Mouse (Mus musculus): ENCODE measurements around the gene Trabd2b. TPM values are rescaled to one million over a fixed set of nuclear protein-coding genes. Genes with fewer than 3 reads are reported as not detected.

Trabd2b gene
- polyA plus RNA-seq, 1 experiment from 2014 or later, result 2.0 TPM

DNA sequence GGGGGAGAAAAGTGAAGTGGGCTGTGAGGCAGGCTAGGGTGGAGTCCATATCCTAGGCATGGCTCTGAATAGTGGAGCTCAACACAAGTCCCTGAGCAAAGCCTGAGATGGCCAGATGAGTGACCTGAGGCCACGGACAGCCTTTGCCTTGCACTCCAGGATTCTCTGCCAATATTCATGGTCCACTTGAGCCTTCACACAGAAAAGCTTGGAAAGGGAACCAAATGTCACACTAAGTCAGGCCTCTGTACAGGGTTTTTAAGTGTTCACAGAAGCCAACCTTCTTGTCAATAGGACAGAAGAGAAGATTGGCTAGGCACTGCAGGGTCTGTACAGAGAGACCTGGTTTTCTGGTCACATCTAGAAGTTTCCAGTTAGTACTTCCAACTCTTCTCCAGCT lies 134.7 kb downstream of the Trabd2b start:
- no peaks in the 10 kb centered on the region for H3K4me1 ChIP-seq (ENCODE audit: control insufficient read depth, insufficient read depth, low read length)
- no peak for ATAC-seq (ENCODE audit: insufficient read depth, low FRiP score, low TSS enrichment)
- H3K27me3 ChIP-seq (ENCODE audit: control insufficient read depth, insufficient read depth, low read length), result no peaks in the 10 kb centered on the region
- H3K27ac ChIP-seq (ENCODE audit: low read depth, low read length), result no peak overlapping the region
- H3K9ac ChIP-seq (ENCODE audit: low read length), result no peak overlapping the region
- H3K36me3 ChIP-seq (ENCODE audit: control insufficient read depth, insufficient read depth, low read length), result no peaks in the 10 kb centered on the region
- 82% methylated on average over 1 of the region's 1 CpGs for WGBS
- H3K4me2 ChIP-seq (ENCODE audit: low read depth), result no peak overlapping the region
- DNase-seq (ENCODE audit: low spot score), result no peak
- no peaks in the 10 kb centered on the region for H3K9me3 ChIP-seq (ENCODE audit: control insufficient read depth, low read length)
- no peak overlapping the region for H3K4me3 ChIP-seq (ENCODE audit: low read depth, low read length)

DNA sequence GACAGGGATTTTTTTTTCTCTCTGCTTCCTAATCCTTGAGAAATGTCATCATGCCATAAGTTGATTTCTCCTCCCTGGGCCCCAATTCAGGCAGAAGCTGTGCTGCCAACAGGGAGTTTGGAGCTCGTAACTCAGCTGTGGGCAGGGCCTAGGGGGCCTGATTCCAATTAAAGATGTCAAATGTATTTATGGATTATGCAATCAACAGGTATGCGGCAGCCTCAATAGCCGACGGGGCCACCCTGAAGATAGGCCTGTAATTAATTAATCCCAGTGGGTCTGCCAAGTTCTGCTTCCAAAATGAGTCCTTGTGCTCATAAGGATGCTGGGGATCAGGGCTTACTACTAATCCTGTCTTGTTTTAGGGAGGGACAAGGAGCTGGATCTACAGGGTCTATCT lies 135.6 kb downstream of the Trabd2b start:
- ATAC-seq (ENCODE audit: insufficient read depth, low FRiP score, low TSS enrichment), result no peak
- H3K4me2 ChIP-seq (ENCODE audit: low read depth), result no peak overlapping the region

DNA sequence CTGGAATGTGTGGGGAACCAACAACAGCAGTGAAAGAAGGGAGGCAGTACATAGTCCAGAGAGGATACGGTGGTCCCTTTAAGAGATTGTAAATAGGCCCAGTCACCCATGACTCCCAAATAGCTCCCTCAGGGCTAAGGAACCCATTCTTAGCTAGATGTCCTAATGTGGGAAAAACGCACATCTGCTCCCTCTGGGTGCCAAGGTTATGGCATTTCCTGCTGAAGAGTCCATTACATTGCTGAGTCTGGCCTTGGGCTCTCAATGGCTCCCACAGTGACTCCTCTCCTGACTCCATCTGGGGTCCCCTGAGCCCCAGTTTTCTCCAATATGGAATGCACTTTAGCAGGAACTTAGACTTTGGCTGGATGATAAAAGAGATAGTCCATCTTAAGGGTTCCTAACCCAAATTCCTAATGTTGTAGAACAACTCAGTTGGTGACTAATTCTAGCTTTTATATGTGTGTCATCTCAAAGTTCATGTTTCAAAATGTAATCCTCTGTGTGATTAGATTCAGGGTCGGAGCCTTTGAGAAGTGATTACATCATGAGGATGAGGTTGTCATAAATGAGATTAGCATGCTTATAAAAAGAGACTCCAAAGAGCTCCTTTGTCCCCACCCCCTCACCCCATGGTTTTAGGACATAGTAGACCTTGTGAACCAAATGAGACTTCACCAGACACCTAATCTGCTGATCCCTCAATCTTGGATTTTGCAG lies 139.1 kb downstream of the Trabd2b start:
- Histone ChIP-seq H3K27me3 (ENCODE audit: control insufficient read depth, insufficient read depth, low read length) (no peaks in the 10 kb centered on the region), H3K9me3 (ENCODE audit: control insufficient read depth, low read length) (no peaks in the 10 kb centered on the region), H3K4me3 (ENCODE audit: low read depth, low read length) (no peak overlapping the region), H3K9ac (ENCODE audit: low read length) (no peak overlapping the region), H3K4me2 (ENCODE audit: low read depth) (no peak overlapping the region), H3K36me3 (ENCODE audit: control insufficient read depth, insufficient read depth, low read length) (no peaks in the 10 kb centered on the region), H3K4me1 (ENCODE audit: control insufficient read depth, insufficient read depth, low read length) (no peaks in the 10 kb centered on the region; the same call in 1 of the 2 replicates), H3K27ac (ENCODE audit: low read depth, low read length) (no peak overlapping the region)
- 75% methylated on average over 3 of the region's 3 CpGs for WGBS
- ATAC-seq (ENCODE audit: insufficient read depth, low FRiP score, low TSS enrichment) (no peak), DNase-seq (ENCODE audit: low spot score) (no peak)

More for the DNA sequence above, 135.6 kb downstream of the Trabd2b start:
- no peaks in the 10 kb centered on the region for H3K9me3 ChIP-seq (ENCODE audit: control insufficient read depth, low read length)
- no peak overlapping the region for H3K4me3 ChIP-seq (ENCODE audit: low read depth, low read length)
- H3K27me3 ChIP-seq (ENCODE audit: control insufficient read depth, insufficient read depth, low read length), result no peaks in the 10 kb centered on the region
- no peak overlapping the region for H3K9ac ChIP-seq (ENCODE audit: low read length)
- no peak overlapping the region for H3K27ac ChIP-seq (ENCODE audit: low read depth, low read length)
- no peaks in the 10 kb centered on the region for H3K36me3 ChIP-seq (ENCODE audit: control insufficient read depth, insufficient read depth, low read length)
- WGBS, result 55% methylated on average over 4 of the region's 4 CpGs
- DNase-seq (ENCODE audit: low spot score), result no peak
- H3K4me1 ChIP-seq (ENCODE audit: control insufficient read depth, insufficient read depth, low read length), result no peaks in the 10 kb centered on the region

DNA sequence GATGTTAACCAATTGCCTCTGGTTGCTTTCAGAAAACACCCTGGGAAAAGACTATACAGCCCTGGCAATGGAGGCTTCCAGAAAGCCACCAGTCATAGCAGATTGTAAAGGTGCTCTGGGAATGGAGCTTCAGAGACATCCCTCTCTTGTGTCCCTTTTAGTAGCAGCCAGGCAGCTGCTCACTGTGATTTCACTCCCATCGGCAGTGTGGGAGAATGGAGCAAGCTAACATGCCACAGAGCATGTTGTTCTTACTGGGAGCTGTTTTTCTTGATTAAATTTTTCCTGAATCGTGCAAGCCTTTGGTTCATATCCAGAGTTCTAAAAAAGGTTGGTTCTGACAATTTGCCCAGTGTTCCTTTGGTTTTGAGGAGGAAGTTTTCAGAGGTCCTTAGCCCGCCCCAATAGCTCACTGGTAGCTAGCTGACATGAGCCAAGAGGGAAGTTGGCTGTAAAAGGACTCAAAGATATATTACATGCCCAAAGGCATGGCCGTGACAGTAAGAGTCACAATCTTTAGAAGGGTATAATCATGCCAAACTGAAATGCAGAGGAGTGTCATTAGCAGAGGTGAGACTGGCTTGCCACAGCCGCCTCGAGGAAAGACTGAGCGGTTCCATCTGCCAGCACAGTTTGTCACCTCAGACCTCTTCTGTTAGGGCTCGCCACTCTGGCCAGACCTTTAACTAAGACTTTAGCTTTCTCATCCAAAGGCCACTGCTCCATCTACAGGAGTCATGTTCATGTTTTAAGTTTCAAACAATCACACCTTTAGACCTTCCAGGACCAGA lies 141.3 kb downstream of the Trabd2b start:
- H3K9me3 ChIP-seq (ENCODE audit: control insufficient read depth, low read length), result no peaks in the 10 kb centered on the region
- H3K36me3 ChIP-seq (ENCODE audit: control insufficient read depth, insufficient read depth, low read length), result no peaks in the 10 kb centered on the region
- H3K4me2 ChIP-seq (ENCODE audit: low read depth), result no peak overlapping the region
- no peak for ATAC-seq (ENCODE audit: insufficient read depth, low FRiP score, low TSS enrichment)
- no peak overlapping the region for H3K9ac ChIP-seq (ENCODE audit: low read length)
- H3K27me3 ChIP-seq (ENCODE audit: control insufficient read depth, insufficient read depth, low read length), result no peaks in the 10 kb centered on the region
- H3K4me3 ChIP-seq (ENCODE audit: low read depth, low read length), result no peak overlapping the region
- no peak for DNase-seq (ENCODE audit: low spot score)
- peaks cover 3% of the 10 kb centered on the region; the same call in 1 of the 2 replicates for H3K4me1 ChIP-seq (ENCODE audit: control insufficient read depth, insufficient read depth, low read length)
- 75% methylated on average over 8 of the region's 8 CpGs for WGBS
- no peak overlapping the region for H3K27ac ChIP-seq (ENCODE audit: low read depth, low read length)

DNA sequence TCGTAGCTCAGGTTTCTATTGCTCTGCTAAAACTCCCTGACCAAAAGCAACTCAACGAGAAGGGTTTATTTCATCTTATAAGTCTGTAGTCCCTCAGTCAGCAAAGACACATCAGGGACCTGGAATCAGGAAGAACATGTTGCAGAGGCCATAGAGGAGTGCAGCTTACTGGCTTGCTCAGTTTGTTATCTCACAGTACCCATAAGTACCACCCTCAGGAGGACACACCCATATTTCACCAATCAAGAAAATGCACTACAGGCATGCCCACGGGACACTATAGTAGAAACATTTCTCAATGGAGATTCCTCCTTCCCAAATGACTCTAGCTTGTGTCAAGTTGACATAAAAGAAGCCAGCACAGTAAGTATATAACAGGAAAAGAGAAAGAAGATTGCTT lies 143.0 kb downstream of the Trabd2b start:
- Histone ChIP-seq H3K4me1 (ENCODE audit: control insufficient read depth, insufficient read depth, low read length) (peaks cover 3% of the 10 kb centered on the region; the same call in 1 of the 2 replicates), H3K4me2 (ENCODE audit: low read depth) (no peak overlapping the region), H3K36me3 (ENCODE audit: control insufficient read depth, insufficient read depth, low read length) (no peaks in the 10 kb centered on the region), H3K9ac (ENCODE audit: low read length) (no peak overlapping the region), H3K9me3 (ENCODE audit: control insufficient read depth, low read length) (no peaks in the 10 kb centered on the region), H3K27me3 (ENCODE audit: control insufficient read depth, insufficient read depth, low read length) (no peaks in the 10 kb centered on the region), H3K27ac (ENCODE audit: low read depth, low read length) (no peak overlapping the region), H3K4me3 (ENCODE audit: low read depth, low read length) (no peak overlapping the region)
- ATAC-seq (ENCODE audit: insufficient read depth, low FRiP score, low TSS enrichment) (no peak), DNase-seq (ENCODE audit: low spot score) (no peak)
- WGBS, result 94% methylated on average over 3 of the region's 3 CpGs

DNA sequence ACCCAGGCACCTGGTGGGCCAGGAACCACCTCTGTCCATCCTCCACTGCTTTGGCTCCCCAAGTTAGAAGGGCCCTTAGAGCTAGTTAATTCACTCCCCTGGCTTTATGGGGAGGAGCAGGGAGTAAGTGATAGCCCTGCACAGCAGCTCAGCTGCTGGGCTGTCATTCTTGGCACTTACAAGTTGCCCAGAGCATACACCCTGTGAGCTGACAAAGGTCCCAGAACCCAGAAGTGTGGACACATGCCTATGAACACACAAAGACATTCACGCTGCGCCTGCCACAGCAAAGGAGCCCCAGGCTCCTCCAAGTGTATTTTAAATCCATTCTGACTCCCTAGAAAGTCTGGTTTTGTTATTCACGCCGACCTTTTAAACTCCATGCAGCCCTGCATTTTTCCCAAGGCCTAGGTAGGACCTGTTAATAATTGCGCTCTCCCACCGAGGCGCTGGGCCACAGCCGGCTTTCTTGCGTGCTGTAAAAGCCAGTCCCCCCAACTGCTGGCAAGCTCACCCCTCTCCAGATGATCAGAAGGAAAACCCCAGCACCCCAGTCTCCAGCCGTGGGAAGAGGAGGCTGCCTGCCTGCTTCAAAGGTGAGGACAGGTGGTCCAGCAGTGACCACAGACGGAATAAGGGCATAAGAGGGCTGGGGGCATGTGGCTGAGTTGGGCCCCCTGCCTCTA lies 144.1 kb downstream of the Trabd2b start:
- Histone ChIP-seq H3K4me3 (ENCODE audit: low read depth, low read length) (no peak overlapping the region), H3K36me3 (ENCODE audit: control insufficient read depth, insufficient read depth, low read length) (no peaks in the 10 kb centered on the region), H3K27ac (ENCODE audit: low read depth, low read length) (0 out of 2 replicates have a peak overlapping the region, but pooled peaks have one; percentile 50), H3K9me3 (ENCODE audit: control insufficient read depth, low read length) (no peaks in the 10 kb centered on the region), H3K9ac (ENCODE audit: low read length) (no peak overlapping the region), H3K4me1 (ENCODE audit: control insufficient read depth, insufficient read depth, low read length) (peaks cover 3% of the 10 kb centered on the region; the same call in 1 of the 2 replicates), H3K4me2 (ENCODE audit: low read depth) (no peak overlapping the region), H3K27me3 (ENCODE audit: control insufficient read depth, insufficient read depth, low read length) (no peaks in the 10 kb centered on the region)
- 26% methylated on average over 11 of the region's 11 CpGs for WGBS
- ATAC-seq (ENCODE audit: insufficient read depth, low FRiP score, low TSS enrichment) (no peak), DNase-seq (ENCODE audit: low spot score) (no peak)

DNA sequence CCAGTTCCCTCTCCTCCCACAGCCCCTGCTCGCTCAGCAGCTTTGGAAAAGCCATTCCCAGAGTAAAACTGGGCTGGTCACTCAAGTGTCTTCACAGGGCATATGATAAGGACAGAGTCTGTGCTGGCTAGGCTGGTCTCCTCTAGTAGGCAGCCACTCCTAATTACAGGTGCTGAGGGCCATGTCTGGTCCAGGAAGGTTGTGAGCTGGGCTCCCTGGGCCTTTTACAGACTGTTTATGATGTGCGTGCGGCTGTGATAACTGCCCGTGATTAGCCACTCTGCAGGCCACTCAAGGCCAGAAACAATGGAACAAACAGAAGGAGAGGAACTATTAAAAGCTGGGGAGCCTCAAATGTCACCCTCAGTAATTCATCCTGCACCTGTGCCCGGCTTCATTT lies 150.4 kb downstream of the Trabd2b start:
- Histone ChIP-seq H3K4me3 (ENCODE audit: low read depth, low read length) (no peak overlapping the region), H3K27ac (ENCODE audit: low read depth, low read length) (no peak overlapping the region), H3K4me2 (ENCODE audit: low read depth) (no peak overlapping the region), H3K36me3 (ENCODE audit: control insufficient read depth, insufficient read depth, low read length) (no peaks in the 10 kb centered on the region), H3K27me3 (ENCODE audit: control insufficient read depth, insufficient read depth, low read length) (no peaks in the 10 kb centered on the region), H3K4me1 (ENCODE audit: control insufficient read depth, insufficient read depth, low read length) (peaks cover 3% of the 10 kb centered on the region; the same call in 1 of the 2 replicates), H3K9ac (ENCODE audit: low read length) (no peak overlapping the region), H3K9me3 (ENCODE audit: control insufficient read depth, low read length) (no peaks in the 10 kb centered on the region)
- DNase-seq (ENCODE audit: low spot score) (no peak), ATAC-seq (ENCODE audit: insufficient read depth, low FRiP score, low TSS enrichment) (no peak)
- WGBS, result 45% methylated on average over 5 of the region's 5 CpGs

DNA sequence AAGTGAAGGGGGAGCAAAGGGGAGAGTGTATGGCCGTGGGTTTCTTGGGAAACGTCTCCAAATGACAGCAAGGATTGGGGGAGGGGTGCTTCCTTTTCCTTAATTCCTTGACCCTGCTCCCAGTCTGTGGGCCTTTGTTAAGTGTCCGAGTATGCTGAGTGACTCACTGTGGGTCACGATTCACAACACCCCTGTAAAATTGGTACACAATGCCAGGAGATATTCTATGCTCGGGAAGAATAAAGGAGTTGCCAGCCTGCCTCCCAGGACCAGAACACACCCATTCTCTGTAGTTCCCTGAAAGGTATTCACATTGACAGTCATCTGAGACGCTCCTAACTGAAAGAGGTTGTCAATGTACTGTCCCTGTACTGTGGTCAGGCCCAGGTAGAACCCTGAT lies 151.2 kb downstream of the Trabd2b start:
- no peak overlapping the region for H3K27ac ChIP-seq (ENCODE audit: low read depth, low read length)
- peaks cover 3% of the 10 kb centered on the region; the same call in 1 of the 2 replicates for H3K4me1 ChIP-seq (ENCODE audit: control insufficient read depth, insufficient read depth, low read length)
- no peak overlapping the region for H3K4me3 ChIP-seq (ENCODE audit: low read depth, low read length)
- no peaks in the 10 kb centered on the region for H3K9me3 ChIP-seq (ENCODE audit: control insufficient read depth, low read length)
- H3K4me2 ChIP-seq (ENCODE audit: low read depth), result no peak overlapping the region
- H3K27me3 ChIP-seq (ENCODE audit: control insufficient read depth, insufficient read depth, low read length), result no peaks in the 10 kb centered on the region
- H3K9ac ChIP-seq (ENCODE audit: low read length), result no peak overlapping the region
- H3K36me3 ChIP-seq (ENCODE audit: control insufficient read depth, insufficient read depth, low read length), result no peaks in the 10 kb centered on the region
- DNase-seq (ENCODE audit: low spot score), result no peak
- WGBS, result 31% methylated on average over 6 of the region's 6 CpGs
- no peak for ATAC-seq (ENCODE audit: insufficient read depth, low FRiP score, low TSS enrichment)

Data from neural tube, embryonic 11.5 days (tissue).